Mouse (Mus musculus) bone marrow macrophage, adult 2 months (primary cell): ENCODE results near the gene Nr1h2. TPM values are rescaled to one million over a fixed set of nuclear protein-coding genes. Genes with fewer than 3 reads are reported as not detected.

Source experiments
- H3K27ac ChIP-seq: 2 replicates; pipeline ENCODE4 v1.5.1; 2012; ENCODE audit warnings: low read depth, low read length; ENCODE audit not compliant: insufficient read depth
- H3K4me1 ChIP-seq: 2 replicates; pipeline ENCODE4 v1.6.1; 2012; ENCODE audit warnings: low read length; ENCODE audit not compliant: control insufficient read depth, insufficient read depth
- H3K4me3 ChIP-seq: 2 replicates; pipeline ENCODE4 v1.5.1; 2012; ENCODE audit warnings: mild to moderate bottlenecking, low read length, moderate library complexity; ENCODE audit not compliant: insufficient read depth
- CTCF ChIP-seq: IDR thresholded peaks from 2 replicates; pipeline ENCODE4 v1.5.1; 2012; ENCODE audit warnings: low read depth, mild to moderate bottlenecking, low read length, moderate library complexity
- POLR2A ChIP-seq: IDR thresholded peaks from 2 replicates; pipeline ENCODE4 v1.6.1; 2012; ENCODE audit warnings: mild to moderate bottlenecking, low read depth, low read length, borderline replicate concordance
- polyA plus RNA-seq: library from polyadenylated mRNA; stranded (reverse); fragments of >200 nt; gene quantifications from 2 replicates; pipeline ENCODE4 v1.2.4, GENCODE M21; 2012; ENCODE audit not compliant: missing spikeins, insufficient read depth, insufficient read length

Gene Nr1h2
- polyA plus RNA-seq, 1 experiment, result 104 TPM

- Histone ChIP-seq H3K27ac (no peak overlapping the region), H3K4me3 (peak overlapping the region; percentile 100), H3K4me1 (no peaks in the 10 kb centered on the region)
- TF ChIP-seq POLR2A (no peak), CTCF (no peak)
Measured at GRCm38 (mm10) chr7:44552141-44552908, 1.4 kb downstream of the Nr1h2 start.

GRCm38 (mm10) chr7:44551731-44552130 is 2.0 kb downstream of the Nr1h2 start:
- H3K27ac ChIP-seq, result no peak overlapping the region
- TF ChIP-seq CTCF (no peak), POLR2A (no peak)
- H3K4me1 ChIP-seq, result 0 out of 2 replicates have a peak, but pooled peaks cover 2% of the 10 kb centered on the region
- H3K4me3 ChIP-seq, result no peak overlapping the region

GRCm38 (mm10) chr7:44551301-44551700 is 2.5 kb downstream of the Nr1h2 start:
- 0 out of 2 replicates have a peak, but pooled peaks cover 2% of the 10 kb centered on the region for H3K4me1 ChIP-seq

GRCm38 (mm10) chr7:44550409-44550678 is 3.4 kb downstream of the Nr1h2 start:
- TF ChIP-seq POLR2A (no peak), CTCF (no peak)
- no peak overlapping the region for H3K27ac ChIP-seq
- H3K4me1 ChIP-seq, result 0 out of 2 replicates have a peak, but pooled peaks cover 2% of the 10 kb centered on the region
- H3K4me3 ChIP-seq, result no peak overlapping the region

More at GRCm38 (mm10) chr7:44551301-44551700, 2.5 kb downstream of the Nr1h2 start:
- Histone ChIP-seq H3K27ac (no peak overlapping the region), H3K4me3 (no peak overlapping the region)
- no peak for TF ChIP-seq CTCF
- TF ChIP-seq POLR2A, result no peak

- no peak for TF ChIP-seq POLR2A
- TF ChIP-seq CTCF, result no peak
- no peak overlapping the region for H3K4me3 ChIP-seq
- H3K4me1 ChIP-seq, result 0 out of 2 replicates have a peak, but pooled peaks cover 2% of the 10 kb centered on the region
- H3K27ac ChIP-seq, result no peak overlapping the region
Measured at GRCm38 (mm10) chr7:44549621-44550408, 3.9 kb downstream of the Nr1h2 start.

- TF ChIP-seq POLR2A, result no peak
- 0 out of 2 replicates have a peak, but pooled peaks have one; percentile 15 for TF ChIP-seq CTCF
- Histone ChIP-seq H3K4me1 (0 out of 2 replicates have a peak, but pooled peaks cover 2% of the 10 kb centered on the region), H3K4me3 (peak within 1 kb of the TSS; percentile 68), H3K27ac (peak within 1 kb of the TSS; percentile 37)
Measured at GRCm38 (mm10) chr7:44548497-44549087, 5.2 kb downstream of the Nr1h2 start, which contains the start of gene Pold1. TSS of gene Pold1 (minus strand) at chr7:44548849.

- TF ChIP-seq POLR2A, result no peak
- Histone ChIP-seq H3K4me3 (peak overlapping the region; percentile 68), H3K4me1 (0 out of 2 replicates have a peak, but pooled peaks cover 2% of the 10 kb centered on the region), H3K27ac (no peak overlapping the region)
Measured at GRCm38 (mm10) chr7:44547725-44548124, 6.0 kb downstream of the Nr1h2 start.

GRCm38 (mm10) chr7:44547041-44547440 is 6.7 kb downstream of the Nr1h2 start:
- H3K4me3 ChIP-seq, result peak overlapping the region; percentile 68; the same call in 1 of the 2 replicates
- TF ChIP-seq CTCF, result no peak
- no peak for TF ChIP-seq POLR2A
- H3K4me1 ChIP-seq, result 0 out of 2 replicates have a peak, but pooled peaks cover 2% of the 10 kb centered on the region
- no peak overlapping the region for H3K27ac ChIP-seq

GRCm38 (mm10) chr7:44546274-44546673 is 7.5 kb downstream of the Nr1h2 start:
- Histone ChIP-seq H3K27ac (no peak overlapping the region), H3K4me1 (0 out of 2 replicates have a peak, but pooled peaks cover 2% of the 10 kb centered on the region), H3K4me3 (no peak overlapping the region)
- TF ChIP-seq CTCF, result no peak
- TF ChIP-seq POLR2A, result no peak

GRCm38 (mm10) chr7:44543071-44543470 is 10.7 kb downstream of the Nr1h2 start:
- Histone ChIP-seq H3K27ac (no peak overlapping the region), H3K4me3 (no peak overlapping the region), H3K4me1 (0 out of 2 replicates have a peak, but pooled peaks cover 2% of the 10 kb centered on the region)
- TF ChIP-seq CTCF (no peak), POLR2A (no peak)
